Comparison of ENCODE assay signal across 9 mouse cellular contexts in the genomic region with DNA sequence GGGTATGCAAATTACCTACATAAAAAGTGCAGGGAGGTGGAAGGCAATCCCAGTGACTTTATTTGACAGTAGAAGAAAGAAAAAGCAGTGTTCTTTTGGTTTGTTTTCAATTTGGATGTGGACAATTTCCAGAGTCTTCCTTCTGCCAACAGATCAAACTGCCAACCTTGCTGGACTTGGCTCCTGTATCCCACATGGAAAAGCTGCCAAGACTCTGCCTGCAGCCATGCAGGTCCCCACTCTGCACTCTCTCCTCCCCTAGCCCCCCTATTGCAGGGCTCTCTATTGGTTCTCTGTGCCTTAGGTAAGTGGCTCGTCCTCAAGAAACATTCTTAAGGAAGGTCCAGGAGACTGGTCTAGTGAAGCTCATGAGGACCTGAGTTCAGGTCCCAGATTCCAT.
DNase-seq lines count a peak whose midpoint lies in the region; ATAC-seq lines count a peak whose summit lies in the region.
"Had no signal": no experiment of that assay in that cellular context is flagged by ENCODE, and none has a peak within 500 bp of the region (broad histone marks: within the 10 kb centered on the region; RNA-seq: fewer than 3 reads in every experiment).

No protein-coding gene starts in this region.

- DNase-seq in forebrain, embryonic 14.5 days (ENCODE audit: low spot score): peak; percentile 72
- no peak for DNase-seq in forebrain, embryonic 11.5 days (ENCODE audit: low spot score)
- DNase-seq in kidney, adult 9 months: peak; percentile 1
- no peak for DNase-seq in kidney, postnatal 4 days
- DNase-seq in right cerebral cortex, postnatal 4 days: peak; percentile 17
- no peak for DNase-seq in right cerebral cortex, adult 2 months (ENCODE audit: low spot score in 2 of 2)
- DNase-seq in lung, postnatal 10 days: no peak

- no peak overlapping the region for H3K27ac ChIP-seq in forebrain, embryonic 14.5 days (ENCODE audit: low read depth, low read length)
- H3K27ac ChIP-seq in forebrain, embryonic 11.5 days (ENCODE audit: low read depth, low read length): no peak overlapping the region

- no peak overlapping the region for H3K4me3 ChIP-seq in forebrain, embryonic 14.5 days (ENCODE audit: low read depth, low read length)
- no peak overlapping the region for H3K4me3 ChIP-seq in forebrain, embryonic 11.5 days (ENCODE audit: low read depth, low read length)
- H3K4me3 ChIP-seq: myocyte had no signal

- ATAC-seq in forebrain, embryonic 14.5 days: peak; percentile 65; the same call in 1 of the 2 replicates
- no peak for ATAC-seq in forebrain, embryonic 11.5 days (replicated peaks; ENCODE audit: low FRiP score)
- no peak for ATAC-seq in inflammation-experienced regulatory T-cells, adult 6 months

- H3K27me3 ChIP-seq in forebrain, embryonic 14.5 days (replicated peaks; ENCODE audit: control insufficient read depth, insufficient read depth, low read length): no peaks in the 10 kb centered on the region
- no peaks in the 10 kb centered on the region for H3K27me3 ChIP-seq in forebrain, embryonic 11.5 days (ENCODE audit: control insufficient read depth, insufficient read depth, low read length)

- no peak overlapping the region for H3K9ac ChIP-seq in forebrain, embryonic 14.5 days (ENCODE audit: low read length)
- H3K9ac ChIP-seq in forebrain, embryonic 11.5 days (ENCODE audit: low read length): no peak overlapping the region

- H3K4me2 ChIP-seq in forebrain, embryonic 14.5 days (ENCODE audit: low read length): no peak overlapping the region
- no peak overlapping the region for H3K4me2 ChIP-seq in forebrain, embryonic 11.5 days (ENCODE audit: low read depth, low read length, severe bottlenecking)

- H3K36me3 ChIP-seq in forebrain, embryonic 14.5 days (ENCODE audit: control insufficient read depth, insufficient read depth, low read length): no peaks in the 10 kb centered on the region
- H3K36me3 ChIP-seq in forebrain, embryonic 11.5 days (ENCODE audit: control insufficient read depth, insufficient read depth, low read length): no peaks in the 10 kb centered on the region

- no peaks in the 10 kb centered on the region for H3K4me1 ChIP-seq in forebrain, embryonic 14.5 days (ENCODE audit: control insufficient read depth, insufficient read depth, low read length)
- no peaks in the 10 kb centered on the region for H3K4me1 ChIP-seq in forebrain, embryonic 11.5 days (replicated peaks; ENCODE audit: control insufficient read depth, insufficient read depth, low read length)

- H3K9me3 ChIP-seq in forebrain, embryonic 14.5 days (replicated peaks; ENCODE audit: control insufficient read depth, low read length): no peaks in the 10 kb centered on the region
- H3K9me3 ChIP-seq in forebrain, embryonic 11.5 days (ENCODE audit: control insufficient read depth, low read length): no peaks in the 10 kb centered on the region

- 63% methylated on average over 1 of the region's 1 CpGs for WGBS in forebrain, embryonic 14.5 days
- 87% methylated on average over 1 of the region's 1 CpGs for WGBS in forebrain, embryonic 11.5 days

Comparison
In these comparisons a context has a peak if more than half of its experiments do, and no peak if none do; other contexts are left out.
1. DNase-seq: peak in forebrain, embryonic 14.5 days (single experiment), kidney, adult 9 months (single experiment) and right cerebral cortex, postnatal 4 days (single experiment); none in forebrain, embryonic 11.5 days (single experiment), kidney, postnatal 4 days (0 of 2), right cerebral cortex, adult 2 months (0 of 2) and lung, postnatal 10 days (single experiment).